Mouse (Mus musculus): Measurements from ENCODE around the gene Cntf.

GRCm38 (mm10) chr19:12731036-12731435, 34.4 kb downstream of the Cntf start:
- TF ChIP-seq CTCF (IDR thresholded peaks at IDR 0.05; ENCODE audit: borderline replicate concordance, insufficient read depth, low read depth, low read length) (no peak), POLR2A (IDR thresholded peaks at IDR 0.05; ENCODE audit: borderline replicate concordance, insufficient read depth, low read length) (no peak)
